Mouse (Mus musculus): ENCODE data around the gene Mmrn1. TPM values are rescaled to one million over a fixed set of nuclear protein-coding genes. Genes with fewer than 3 reads are reported as not detected.

Mmrn1 gene
- total and polyA plus RNA-seq, 3 experiments, result 2.4 to 7.5 (median 6.8) TPM

- Histone ChIP-seq H3K27me3 (ENCODE audit: control insufficient read depth, insufficient read depth, low read length) (no peaks in the 10 kb centered on the region), H3K36me3 (ENCODE audit: control insufficient read depth, insufficient read depth, low read length) (no peaks in the 10 kb centered on the region), H3K9ac (ENCODE audit: low read depth, low read length) (no peak overlapping the region), H3K4me3 (no peak overlapping the region), H3K79me2 (replicated peaks; ENCODE audit: control insufficient read depth, insufficient read depth, low read length) (no peaks in the 10 kb centered on the region), H3K27ac (no peak overlapping the region), H3K4me1 (ENCODE audit: control insufficient read depth, insufficient read depth, low read length) (no peaks in the 10 kb centered on the region)
- intact Hi-C loops (cut with DNase I), result no loop called here
- no peak for DNase-seq
- WGBS, result 87% methylated on average over 4 of the region's 4 CpGs
- TF ChIP-seq EP300 (IDR thresholded peaks at IDR 0.05; ENCODE audit: insufficient read depth, low read depth, low read length), result no peak
- no peak for TF ChIP-seq CTCF (IDR thresholded peaks at IDR 0.05)
- TF ChIP-seq POLR2A (IDR thresholded peaks at IDR 0.05; ENCODE audit: insufficient read depth, low read depth, low read length), result no peak
Observed at GRCm38 (mm10) chr6:60993386-60994108, 68.8 kb downstream of the Mmrn1 start.

GRCm38 (mm10) chr6:60994114-60994513 lies 69.3 kb downstream of the Mmrn1 start:
- Histone ChIP-seq H3K27ac (no peak overlapping the region), H3K79me2 (replicated peaks; ENCODE audit: control insufficient read depth, insufficient read depth, low read length) (no peaks in the 10 kb centered on the region), H3K36me3 (ENCODE audit: control insufficient read depth, insufficient read depth, low read length) (no peaks in the 10 kb centered on the region), H3K27me3 (ENCODE audit: control insufficient read depth, insufficient read depth, low read length) (no peaks in the 10 kb centered on the region), H3K4me3 (no peak overlapping the region), H3K9ac (ENCODE audit: low read depth, low read length) (no peak overlapping the region), H3K4me1 (ENCODE audit: control insufficient read depth, insufficient read depth, low read length) (no peaks in the 10 kb centered on the region)
- no peak for TF ChIP-seq EP300 (IDR thresholded peaks at IDR 0.05; ENCODE audit: insufficient read depth, low read depth, low read length)
- no peak for TF ChIP-seq POLR2A (IDR thresholded peaks at IDR 0.05; ENCODE audit: insufficient read depth, low read depth, low read length)
- no peak for TF ChIP-seq CTCF (IDR thresholded peaks at IDR 0.05)
- intact Hi-C loops (cut with DNase I), result no loop called here
- 43% methylated on average over 6 of the region's 6 CpGs for WGBS
- no peak for DNase-seq

- H3K4me1 ChIP-seq (ENCODE audit: control insufficient read depth, insufficient read depth, low read length), result no peaks in the 10 kb centered on the region
- TF ChIP-seq POLR2A (IDR thresholded peaks at IDR 0.05; ENCODE audit: insufficient read depth, low read depth, low read length) (no peak), EP300 (IDR thresholded peaks at IDR 0.05; ENCODE audit: insufficient read depth, low read depth, low read length) (no peak), CTCF (IDR thresholded peaks at IDR 0.05) (no peak)
- no peaks in the 10 kb centered on the region for H3K79me2 ChIP-seq (replicated peaks; ENCODE audit: control insufficient read depth, insufficient read depth, low read length)
- 37% methylated on average over 10 of the region's 10 CpGs for WGBS
- no peak overlapping the region for H3K4me3 ChIP-seq
- H3K36me3 ChIP-seq (ENCODE audit: control insufficient read depth, insufficient read depth, low read length), result no peaks in the 10 kb centered on the region
- intact Hi-C loops (cut with DNase I), result no loop called here
- no peak overlapping the region for H3K27ac ChIP-seq
- H3K9ac ChIP-seq (ENCODE audit: low read depth, low read length), result no peak overlapping the region
- no peak for DNase-seq
- no peaks in the 10 kb centered on the region for H3K27me3 ChIP-seq (ENCODE audit: control insufficient read depth, insufficient read depth, low read length)
Observed at GRCm38 (mm10) chr6:60994521-60994920, 69.7 kb downstream of the Mmrn1 start.

- intact Hi-C loops (cut with DNase I), result no loop called here
- H3K9ac ChIP-seq (ENCODE audit: low read depth, low read length), result no peak overlapping the region
- 88% methylated on average over 6 of the region's 6 CpGs for WGBS
Observed at GRCm38 (mm10) chr6:60995596-60995995, 70.8 kb downstream of the Mmrn1 start.

GRCm38 (mm10) chr6:60996328-60996727 lies 71.6 kb downstream of the Mmrn1 start:
- Histone ChIP-seq H3K79me2 (replicated peaks; ENCODE audit: control insufficient read depth, insufficient read depth, low read length) (no peaks in the 10 kb centered on the region), H3K27ac (no peak overlapping the region), H3K27me3 (ENCODE audit: control insufficient read depth, insufficient read depth, low read length) (no peaks in the 10 kb centered on the region), H3K36me3 (ENCODE audit: control insufficient read depth, insufficient read depth, low read length) (no peaks in the 10 kb centered on the region), H3K9ac (ENCODE audit: low read depth, low read length) (no peak overlapping the region), H3K4me3 (no peak overlapping the region), H3K4me1 (ENCODE audit: control insufficient read depth, insufficient read depth, low read length) (no peaks in the 10 kb centered on the region)
- TF ChIP-seq POLR2A (IDR thresholded peaks at IDR 0.05; ENCODE audit: insufficient read depth, low read depth, low read length) (no peak), CTCF (IDR thresholded peaks at IDR 0.05) (no peak), EP300 (IDR thresholded peaks at IDR 0.05; ENCODE audit: insufficient read depth, low read depth, low read length) (no peak)
- no peak for DNase-seq
- intact Hi-C loops (cut with DNase I), result no loop called here
- WGBS, result 80% methylated on average over 1 of the region's 1 CpGs

More at GRCm38 (mm10) chr6:60995596-60995995, 70.8 kb downstream of the Mmrn1 start:
- DNase-seq, result no peak
- Histone ChIP-seq H3K4me1 (ENCODE audit: control insufficient read depth, insufficient read depth, low read length) (no peaks in the 10 kb centered on the region), H3K4me3 (no peak overlapping the region), H3K79me2 (replicated peaks; ENCODE audit: control insufficient read depth, insufficient read depth, low read length) (no peaks in the 10 kb centered on the region), H3K36me3 (ENCODE audit: control insufficient read depth, insufficient read depth, low read length) (no peaks in the 10 kb centered on the region), H3K27ac (no peak overlapping the region), H3K27me3 (ENCODE audit: control insufficient read depth, insufficient read depth, low read length) (no peaks in the 10 kb centered on the region)
- no peak for TF ChIP-seq CTCF (IDR thresholded peaks at IDR 0.05)
- TF ChIP-seq POLR2A (IDR thresholded peaks at IDR 0.05; ENCODE audit: insufficient read depth, low read depth, low read length), result no peak
- TF ChIP-seq EP300 (IDR thresholded peaks at IDR 0.05; ENCODE audit: insufficient read depth, low read depth, low read length), result no peak

GRCm38 (mm10) chr6:61001003-61001790 lies 76.4 kb downstream of the Mmrn1 start:
- TF ChIP-seq POLR2A (IDR thresholded peaks at IDR 0.05; ENCODE audit: insufficient read depth, low read depth, low read length), result no peak
- no peak for DNase-seq
- no peaks in the 10 kb centered on the region for H3K27me3 ChIP-seq (ENCODE audit: control insufficient read depth, insufficient read depth, low read length)
- no peak overlapping the region for H3K4me3 ChIP-seq
- no peaks in the 10 kb centered on the region for H3K79me2 ChIP-seq (replicated peaks; ENCODE audit: control insufficient read depth, insufficient read depth, low read length)
- 68% methylated on average over 6 of the region's 6 CpGs for WGBS
- H3K4me1 ChIP-seq (ENCODE audit: control insufficient read depth, insufficient read depth, low read length), result no peaks in the 10 kb centered on the region
- H3K36me3 ChIP-seq (ENCODE audit: control insufficient read depth, insufficient read depth, low read length), result no peaks in the 10 kb centered on the region
- no peak overlapping the region for H3K9ac ChIP-seq (ENCODE audit: low read depth, low read length)
- H3K27ac ChIP-seq, result no peak overlapping the region
- intact Hi-C loops (cut with DNase I), result no loop called here
